Mouse (Mus musculus) lung, embryonic 16.5 days (tissue): Measurements from ENCODE around the gene Hnrnph2. TPM values are rescaled to one million over a fixed set of nuclear protein-coding genes. Genes with fewer than 3 reads are reported as not detected.

Source experiments
- ATAC-seq: fragments of 200-750 bp; cut with Nextera tagmentation; 2 replicates; pipeline ENCODE4 v1.8.0; 2017; ENCODE audit warnings: low read depth, mild to moderate bottlenecking, moderate library complexity
- H3K27ac ChIP-seq: fragments of 300-500 bp; sonication (generic); 2 replicates; pipeline ENCODE4 v1.5.1; 2014; ENCODE audit warnings: mild to moderate bottlenecking, control low read depth, low read length
- H3K27me3 ChIP-seq: fragments of 300-500 bp; sonication (generic); 2 replicates; pipeline ENCODE4 v1.6.1; 2014; ENCODE audit warnings: low read depth, low read length, mixed read lengths; ENCODE audit not compliant: control insufficient read depth, insufficient read depth
- H3K36me3 ChIP-seq: fragments of 300-500 bp; sonication (generic); 2 replicates; pipeline ENCODE4 v1.6.1; 2014; ENCODE audit warnings: low read length; ENCODE audit not compliant: control insufficient read depth, insufficient read depth
- H3K4me1 ChIP-seq: fragments of 300-500 bp; sonication (generic); replicated peaks from 2 replicates; pipeline ENCODE4 v1.6.1; 2014; ENCODE audit warnings: low read length, mixed read lengths; ENCODE audit not compliant: control insufficient read depth, insufficient read depth
- H3K4me2 ChIP-seq: fragments of 300-500 bp; sonication (generic); 2 replicates; pipeline ENCODE4 v1.6.1; 2014; ENCODE audit warnings: low read depth, low read length, control low read depth
- H3K4me3 ChIP-seq: fragments of 300-500 bp; sonication (generic); 2 replicates; pipeline ENCODE4 v1.5.1; 2014; ENCODE audit warnings: mild to moderate bottlenecking, low read length, control low read depth
- H3K9ac ChIP-seq: fragments of 300-500 bp; sonication (generic); 2 replicates; pipeline ENCODE4 v1.6.1; 2014; ENCODE audit warnings: low read length, control low read depth
- H3K9me3 ChIP-seq: fragments of 300-500 bp; sonication (generic); 2 replicates; pipeline ENCODE4 v1.6.1; 2016; ENCODE audit warnings: low read length; ENCODE audit not compliant: control insufficient read depth
- WGBS: fragments of 180-500 bp; shearing (Covaris S2); extraction: QIAGEN DNeasy Blood & Tissue Kit; methylation state at CpG from one replicate; pipeline ENCODE4 v1.1.7; 2014; 5-methylcytosine and 5-hydroxymethylcytosine counted together
- polyA plus RNA-seq: library from polyadenylated mRNA; unstranded; fragments of >200 nt; fragmentation: Nextera tagmentation; extraction: Ambion mirVana; gene quantifications from 2 replicates; pipeline ENCODE4 v1.2.1, GENCODE M21; 2015

The Hnrnph2 gene
- polyA plus RNA-seq, 1 experiment from 2014 or later: 172 TPM

DNA sequence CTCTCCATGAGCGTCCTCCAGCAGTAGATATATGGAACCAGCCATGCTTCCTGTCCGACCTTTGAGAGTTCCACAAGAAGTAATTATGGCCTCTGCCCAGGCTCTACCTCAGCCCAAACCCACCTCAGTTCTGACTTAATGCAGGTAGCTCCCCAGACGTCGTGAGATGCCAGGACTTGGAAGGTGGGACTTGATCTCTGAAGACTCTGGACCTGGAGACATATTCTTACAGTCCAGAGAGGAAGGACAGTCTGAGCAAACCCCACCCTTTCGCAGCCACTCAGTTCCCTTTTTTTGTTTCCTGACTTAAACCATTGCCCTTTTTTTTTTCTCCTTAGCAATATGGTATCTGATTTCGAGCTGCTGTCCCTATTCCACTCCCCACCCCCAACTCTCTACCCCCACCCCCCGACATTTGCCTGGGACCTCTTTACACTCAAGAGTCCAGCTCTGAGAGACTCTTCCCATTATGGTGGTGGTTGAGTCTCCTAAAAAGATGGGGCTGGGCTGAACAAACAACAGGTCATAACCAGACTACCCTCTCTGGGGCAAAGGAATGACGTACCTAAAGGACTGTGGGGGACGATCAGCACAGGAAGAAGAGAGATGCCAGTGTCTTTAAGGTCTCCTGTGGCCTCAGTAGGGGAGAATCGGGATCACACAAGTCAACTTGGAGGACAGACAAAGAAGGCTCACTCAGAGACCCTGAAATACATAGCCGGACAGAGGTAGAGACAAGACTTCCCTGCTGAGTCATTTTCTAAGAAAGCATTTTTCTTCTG, 17.9 kb upstream of the Hnrnph2 start, which contains the start of gene Btk:
Btk (minus strand) TSS at position 683 of the 782 bp plus-strand sequence.
- no peak for ATAC-seq
- H3K9me3 ChIP-seq: no peaks in the 10 kb centered on the region
- no peaks in the 10 kb centered on the region for H3K36me3 ChIP-seq
- no peak within 1 kb of the TSS for H3K4me3 ChIP-seq
- no peak within 1 kb of the TSS for H3K9ac ChIP-seq
- no peak within 1 kb of the TSS for H3K4me2 ChIP-seq
- H3K4me1 ChIP-seq: no peaks in the 10 kb centered on the region
- no peaks in the 10 kb centered on the region for H3K27me3 ChIP-seq
- no peak within 1 kb of the TSS for H3K27ac ChIP-seq
- WGBS: 77% methylated on average over 11 of the region's 11 CpGs

DNA sequence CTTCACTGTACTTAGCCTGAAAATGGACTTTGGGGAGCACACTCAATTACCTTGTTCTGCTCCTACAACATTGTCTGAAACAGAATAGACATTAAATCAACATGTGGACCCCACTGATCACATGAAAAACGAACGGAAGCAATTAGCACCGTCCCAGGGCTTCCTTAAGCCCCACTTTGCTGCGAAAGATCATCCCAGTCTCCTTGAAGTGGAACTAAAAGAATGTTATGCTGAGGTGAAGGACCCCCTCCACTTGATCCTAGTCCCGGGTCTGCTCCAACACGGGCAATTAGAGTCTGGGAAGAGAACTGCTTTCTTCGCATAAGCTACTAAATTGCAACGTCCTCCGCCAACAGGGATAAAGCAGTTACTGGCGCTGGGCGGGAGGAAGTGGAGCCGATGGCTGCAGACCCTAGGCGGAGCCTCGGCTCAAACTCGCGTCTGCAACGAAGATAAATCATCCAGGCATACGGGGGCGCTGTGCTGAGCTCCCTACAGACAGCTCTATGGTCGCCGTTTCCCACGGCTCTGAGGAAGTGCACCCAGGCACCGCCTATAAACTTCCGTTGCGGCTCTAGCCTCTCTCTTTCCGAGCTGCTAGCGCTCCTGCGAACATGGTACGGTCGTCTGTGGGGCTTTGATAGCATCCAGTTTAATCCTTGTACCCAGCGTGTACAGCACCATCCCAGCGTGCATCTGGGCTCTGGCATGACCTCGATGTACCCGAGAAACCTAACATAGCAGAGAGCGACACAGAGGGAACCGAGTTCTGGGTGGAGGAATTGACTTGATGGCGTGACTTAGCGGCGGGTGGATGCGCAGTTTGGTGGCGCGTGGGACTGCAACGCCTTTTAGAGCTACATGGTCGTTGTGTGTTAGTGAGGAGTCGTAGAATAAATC, 15.6 kb upstream of the Hnrnph2 start, which contains the start of gene Rpl36a:
Rpl36a (plus strand) TSS at position 552 of the 900 bp plus-strand sequence.
- Histone ChIP-seq H3K4me3 (peak within 1 kb of the TSS; percentile 61), H3K27ac (peak within 1 kb of the TSS; percentile 77), H3K4me2 (peak within 1 kb of the TSS; percentile 59), H3K36me3 (0 out of 2 replicates have a peak, but pooled peaks cover 3% of the 10 kb centered on the region), H3K9ac (peak within 1 kb of the TSS; percentile 77), H3K4me1 (no peaks in the 10 kb centered on the region), H3K27me3 (no peaks in the 10 kb centered on the region), H3K9me3 (no peaks in the 10 kb centered on the region)
- 14% methylated on average over 45 of the region's 45 CpGs for WGBS
- ATAC-seq: peak; percentile 97

DNA sequence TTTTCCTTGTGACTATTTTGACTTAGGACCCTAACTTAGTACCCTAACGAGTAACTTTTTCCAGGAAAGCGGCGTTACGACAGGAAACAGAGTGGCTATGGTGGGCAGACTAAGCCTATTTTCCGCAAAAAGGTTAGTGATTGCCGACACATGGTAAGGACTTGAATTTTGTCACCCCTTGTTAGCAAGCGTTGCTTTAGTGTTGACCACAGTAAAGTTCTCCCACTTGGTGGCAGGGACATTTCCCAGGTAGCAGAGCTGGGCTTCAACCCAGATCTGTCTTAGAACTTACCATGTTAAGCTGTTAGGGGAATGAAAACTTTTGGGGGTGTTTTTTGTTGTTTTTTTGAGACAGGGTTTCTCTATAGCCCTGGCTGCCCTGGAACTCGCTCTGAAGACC, 14.5 kb upstream of the Hnrnph2 start:
- peak overlapping the region; percentile 77 for H3K9ac ChIP-seq
- 29% methylated on average over 8 of the region's 8 CpGs for WGBS
- no peaks in the 10 kb centered on the region for H3K4me1 ChIP-seq
- peak overlapping the region; percentile 77 for H3K27ac ChIP-seq
- H3K36me3 ChIP-seq: 0 out of 2 replicates have a peak, but pooled peaks cover 3% of the 10 kb centered on the region
- peak overlapping the region; percentile 61 for H3K4me3 ChIP-seq
- peak overlapping the region; percentile 54 for H3K4me2 ChIP-seq
- no peaks in the 10 kb centered on the region for H3K9me3 ChIP-seq
- no peak for ATAC-seq
- no peaks in the 10 kb centered on the region for H3K27me3 ChIP-seq

DNA sequence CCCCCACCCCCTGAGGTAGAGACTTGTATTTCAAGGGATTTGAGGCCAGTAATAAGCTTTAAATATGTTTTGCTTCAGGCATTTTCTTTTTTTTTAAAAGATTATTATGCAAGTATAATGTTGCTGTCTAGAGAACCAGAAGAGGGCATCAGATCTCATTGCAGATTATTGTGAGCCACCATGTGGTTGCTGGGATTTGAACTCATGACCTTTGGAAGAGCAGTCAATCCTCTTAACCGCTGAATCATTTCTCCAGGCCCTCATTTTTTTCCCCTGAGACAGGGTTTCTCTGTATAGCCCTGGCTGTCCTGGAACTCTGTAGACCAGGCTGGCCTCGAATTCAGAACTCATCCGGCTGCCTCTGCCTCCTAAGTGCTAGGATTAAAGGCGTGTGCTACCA, 12.7 kb upstream of the Hnrnph2 start:
- WGBS: 75% methylated on average over 4 of the region's 4 CpGs
- no peaks in the 10 kb centered on the region for H3K27me3 ChIP-seq
- no peak for ATAC-seq

DNA sequence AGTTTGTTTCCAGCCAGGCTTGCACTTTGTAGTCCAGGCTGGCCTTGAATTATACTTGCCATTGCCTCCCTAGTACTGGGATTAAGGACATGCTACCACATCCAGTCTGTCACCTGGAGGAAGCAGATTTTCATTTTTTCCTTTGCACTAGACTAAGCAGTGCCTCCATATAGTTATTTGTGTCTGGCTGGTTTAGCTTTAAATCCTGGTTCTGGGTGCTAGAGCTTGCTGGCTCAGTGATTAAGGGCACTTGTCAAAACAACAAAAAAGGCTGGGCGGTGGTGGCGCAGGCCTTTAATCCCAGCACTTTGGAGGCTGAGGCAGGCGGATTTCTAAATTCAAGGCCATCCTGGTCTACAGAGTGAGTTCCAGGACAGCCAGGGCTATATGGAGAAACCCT, 12.0 kb upstream of the Hnrnph2 start:
- Histone ChIP-seq H3K36me3 (0 out of 2 replicates have a peak, but pooled peaks cover 3% of the 10 kb centered on the region), H3K27ac (no peak overlapping the region), H3K9ac (no peak overlapping the region), H3K4me2 (no peak overlapping the region), H3K9me3 (no peaks in the 10 kb centered on the region), H3K4me3 (no peak overlapping the region), H3K27me3 (no peaks in the 10 kb centered on the region), H3K4me1 (no peaks in the 10 kb centered on the region)
- no peak for ATAC-seq
- WGBS: 88% methylated on average over 3 of the region's 3 CpGs

More for the DNA sequence above, 12.7 kb upstream of the Hnrnph2 start:
- no peak overlapping the region for H3K4me3 ChIP-seq
- 0 out of 2 replicates have a peak, but pooled peaks cover 3% of the 10 kb centered on the region for H3K36me3 ChIP-seq
- H3K4me2 ChIP-seq: no peak overlapping the region
- H3K27ac ChIP-seq: no peak overlapping the region
- no peaks in the 10 kb centered on the region for H3K4me1 ChIP-seq
- no peaks in the 10 kb centered on the region for H3K9me3 ChIP-seq
- H3K9ac ChIP-seq: no peak overlapping the region

DNA sequence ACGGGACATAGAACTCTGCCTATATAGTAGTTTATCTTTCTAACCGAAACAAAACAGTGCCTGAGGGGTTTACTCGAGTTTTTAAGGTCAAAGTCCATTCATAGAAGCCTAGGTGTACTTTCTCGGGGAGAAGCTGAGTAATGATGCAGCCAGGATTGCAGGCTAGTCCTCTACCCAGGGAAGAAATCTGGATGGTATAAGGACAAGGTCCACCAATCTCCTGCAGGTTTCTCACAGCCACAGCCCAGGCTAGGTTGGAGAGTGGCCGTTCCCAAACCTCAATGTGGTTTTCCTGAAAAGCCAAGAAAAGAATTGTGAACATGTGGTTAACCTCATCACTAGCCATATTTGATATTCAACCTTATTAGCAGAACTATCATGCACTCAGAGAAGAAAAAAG, 11.1 kb upstream of the Hnrnph2 start:
- no peaks in the 10 kb centered on the region for H3K4me1 ChIP-seq
- 51% methylated on average over 5 of the region's 5 CpGs for WGBS
- H3K9ac ChIP-seq: no peak overlapping the region
- no peaks in the 10 kb centered on the region for H3K9me3 ChIP-seq
- 0 out of 2 replicates have a peak, but pooled peaks cover 3% of the 10 kb centered on the region for H3K36me3 ChIP-seq
- H3K4me2 ChIP-seq: no peak overlapping the region
- no peaks in the 10 kb centered on the region for H3K27me3 ChIP-seq
- H3K27ac ChIP-seq: no peak overlapping the region
- no peak overlapping the region for H3K4me3 ChIP-seq
- ATAC-seq: no peak

DNA sequence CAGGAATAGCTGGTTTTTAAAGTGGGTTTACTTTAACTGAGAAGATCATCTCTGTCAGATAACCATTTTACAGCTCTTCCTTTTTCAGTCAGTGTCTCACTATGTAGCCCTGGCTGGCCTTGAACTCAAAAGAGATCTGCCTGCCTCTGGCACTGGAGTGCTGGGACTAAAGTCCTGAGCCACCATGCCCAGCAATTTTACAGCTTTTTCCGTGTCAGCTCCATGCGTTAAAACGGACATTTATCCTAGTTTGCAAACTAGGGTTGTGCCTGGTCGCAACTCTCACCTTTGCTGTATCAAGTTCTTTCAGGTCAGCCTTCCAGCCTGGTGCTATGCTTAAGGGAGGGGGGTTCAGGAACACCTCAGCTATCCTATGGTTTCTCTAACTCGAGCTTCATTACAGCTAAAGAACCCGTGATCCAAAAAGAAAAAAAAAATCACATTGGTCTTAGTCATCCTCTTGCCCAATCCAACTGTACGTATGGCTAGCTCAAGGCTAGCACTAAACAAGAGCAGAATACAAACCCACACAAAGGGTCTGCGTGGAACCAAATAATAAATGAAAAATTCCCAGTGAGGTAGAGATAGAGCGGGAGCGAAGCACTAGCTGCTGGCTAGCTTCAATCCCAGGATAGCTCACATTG, 935 bp upstream of the Hnrnph2 start:
- no peak for ATAC-seq
- H3K9me3 ChIP-seq: no peaks in the 10 kb centered on the region
- H3K27me3 ChIP-seq: no peaks in the 10 kb centered on the region
- 0 out of 2 replicates have a peak, but pooled peaks cover 3% of the 10 kb centered on the region for H3K4me1 ChIP-seq
- peak overlapping the region; percentile 57 for H3K4me3 ChIP-seq
- no peaks in the 10 kb centered on the region for H3K36me3 ChIP-seq
- H3K4me2 ChIP-seq: peak overlapping the region; percentile 65
- H3K9ac ChIP-seq: peak overlapping the region; percentile 60
- 20% methylated on average over 10 of the region's 10 CpGs for WGBS
- H3K27ac ChIP-seq: peak overlapping the region; percentile 80

DNA sequence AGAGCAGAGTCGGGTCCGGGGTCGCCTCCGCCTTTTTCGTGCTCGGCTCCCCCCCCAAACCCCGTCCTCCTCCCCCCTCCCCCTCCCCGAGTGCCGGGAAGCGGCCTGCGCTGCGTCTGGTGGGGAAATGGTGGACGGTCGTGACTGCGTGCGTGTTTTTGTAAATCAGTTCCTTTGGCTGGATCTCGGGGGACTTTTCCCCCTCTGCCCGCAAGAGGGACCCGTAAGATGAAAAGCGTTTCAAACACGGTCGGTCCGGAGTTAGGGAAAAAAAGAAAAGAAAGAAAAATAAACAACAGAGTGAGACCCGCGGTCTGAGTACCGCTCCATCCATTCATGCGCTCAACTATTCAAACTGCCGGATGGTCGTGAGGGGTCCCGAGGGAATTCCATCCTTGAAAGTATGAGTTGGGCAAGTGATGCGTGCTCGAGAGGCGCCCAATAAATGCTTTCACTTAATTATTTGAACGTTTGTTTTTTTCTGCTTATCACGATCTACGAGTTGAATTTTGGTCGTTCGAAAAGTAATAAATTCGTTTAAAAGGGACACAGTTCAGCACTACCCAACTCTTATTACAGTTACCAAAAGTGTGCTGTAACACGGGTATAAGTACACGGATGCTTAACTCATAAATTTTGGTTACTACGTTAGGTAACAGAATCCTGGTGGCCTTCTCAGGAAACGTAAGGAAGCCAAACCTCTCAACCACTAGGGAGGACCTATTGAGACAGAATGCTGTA, 571 bp downstream of the Hnrnph2 start:
- H3K4me1 ChIP-seq: 0 out of 2 replicates have a peak, but pooled peaks cover 3% of the 10 kb centered on the region
- H3K4me2 ChIP-seq: peak overlapping the region; percentile 56
- H3K9me3 ChIP-seq: no peaks in the 10 kb centered on the region
- H3K36me3 ChIP-seq: no peaks in the 10 kb centered on the region
- peak overlapping the region; percentile 62 for H3K4me3 ChIP-seq
- H3K9ac ChIP-seq: peak overlapping the region; percentile 75
- WGBS: 16% methylated on average over 38 of the region's 43 CpGs
- no peaks in the 10 kb centered on the region for H3K27me3 ChIP-seq
- peak overlapping the region; percentile 91 for H3K27ac ChIP-seq
- peak; percentile 83 for ATAC-seq
